ENCODE assay signal across 12 mouse cellular contexts in the genomic region with DNA sequence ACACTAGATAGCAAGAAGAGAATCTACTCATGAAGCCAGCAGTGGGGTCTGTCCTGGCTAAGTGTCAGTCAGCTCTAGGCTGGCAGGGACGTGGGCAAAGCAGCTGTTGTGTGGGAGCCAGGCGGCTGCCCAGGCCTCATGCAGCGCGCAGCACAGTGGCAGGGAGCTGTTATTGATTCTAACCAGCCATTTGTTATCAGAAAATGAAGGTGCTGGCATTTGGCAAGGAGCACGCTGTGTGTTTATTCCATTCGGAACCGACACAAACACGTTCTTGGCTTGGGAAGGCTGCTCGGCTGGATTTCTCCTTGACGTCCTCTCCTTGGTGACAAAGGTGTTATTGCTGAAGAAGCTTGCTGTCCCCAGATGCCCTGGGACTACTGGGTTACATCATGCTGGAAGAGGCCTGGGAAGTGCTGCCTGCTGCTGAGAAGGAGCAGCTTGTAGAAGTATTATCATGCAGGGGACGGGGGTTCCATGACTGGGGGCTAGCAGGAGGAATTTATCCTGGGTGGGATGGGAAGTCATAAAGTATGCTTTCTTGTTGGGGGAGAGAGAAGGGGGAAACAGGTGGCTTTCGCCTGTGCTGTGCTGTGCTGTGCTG.
DNase-seq lines count a peak whose midpoint lies in the region; ATAC-seq and TF ChIP-seq lines count a peak whose summit lies in the region.
"Had no signal": no experiment of that assay in that cellular context is flagged by ENCODE, and none has a peak within 500 bp of the region (broad histone marks: within the 10 kb centered on the region; RNA-seq: fewer than 3 reads in every experiment).

No protein-coding gene starts in this region.

- TF ChIP-seq EP300 in heart, adult 2 months (IDR thresholded peaks at IDR 0.05; ENCODE audit: insufficient read depth, low read depth, low read length): no peak

- H3K9me3 ChIP-seq in forebrain, embryonic 14.5 days (replicated peaks; ENCODE audit: control insufficient read depth, low read length): no peaks in the 10 kb centered on the region
- H3K9me3 ChIP-seq in forebrain, embryonic 12.5 days: no peaks in the 10 kb centered on the region
- H3K9me3 ChIP-seq: neural tube, embryonic 12.5 days had no signal

- WGBS in forebrain, embryonic 14.5 days: 49% methylated on average over 12 of the region's 12 CpGs
- 72% methylated on average over 12 of the region's 12 CpGs for WGBS in forebrain, embryonic 12.5 days
- WGBS in heart, adult 2 months: 46% methylated on average over 12 of the region's 12 CpGs

- H3K36me3 ChIP-seq in forebrain, embryonic 14.5 days (ENCODE audit: control insufficient read depth, insufficient read depth, low read length): no peaks in the 10 kb centered on the region
- no peaks in the 10 kb centered on the region for H3K36me3 ChIP-seq in forebrain, embryonic 12.5 days (replicated peaks)
- H3K36me3 ChIP-seq in heart, adult 2 months (ENCODE audit: control insufficient read depth, insufficient read depth, low read length): no peaks in the 10 kb centered on the region
- H3K36me3 ChIP-seq: limb, embryonic 12.5 days; neural tube, embryonic 12.5 days had no signal

- H3K27me3 ChIP-seq in forebrain, embryonic 14.5 days (replicated peaks; ENCODE audit: control insufficient read depth, insufficient read depth, low read length): no peaks in the 10 kb centered on the region
- no peaks in the 10 kb centered on the region for H3K27me3 ChIP-seq in forebrain, embryonic 12.5 days
- no peaks in the 10 kb centered on the region for H3K27me3 ChIP-seq in heart, adult 2 months (ENCODE audit: control insufficient read depth, insufficient read depth, low read length)
- H3K27me3 ChIP-seq: neural tube, embryonic 12.5 days had no signal

- no peak for ATAC-seq in forebrain, embryonic 14.5 days
- ATAC-seq in forebrain, embryonic 12.5 days (ENCODE audit: low FRiP score): no peak

- no peak overlapping the region for H3K9ac ChIP-seq in forebrain, embryonic 14.5 days (ENCODE audit: low read length)
- no peak overlapping the region for H3K9ac ChIP-seq in forebrain, embryonic 12.5 days
- no peak overlapping the region for H3K9ac ChIP-seq in heart, adult 2 months (ENCODE audit: low read depth, low read length)
- H3K9ac ChIP-seq: limb, embryonic 12.5 days; neural tube, embryonic 12.5 days had no signal

- intact Hi-C loops in left cerebral cortex, postnatal 4 days (cut with DNase I): no loop called here
- intact Hi-C loops in heart, adult 2 months (cut with DNase I): no loop called here

- no peak overlapping the region for H3K4me2 ChIP-seq in forebrain, embryonic 14.5 days (ENCODE audit: low read length)
- H3K4me2 ChIP-seq in forebrain, embryonic 12.5 days: no peak overlapping the region
- H3K4me2 ChIP-seq: limb, embryonic 12.5 days; neural tube, embryonic 12.5 days had no signal

- no peaks in the 10 kb centered on the region for H3K79me2 ChIP-seq in heart, adult 2 months (replicated peaks; ENCODE audit: control insufficient read depth, insufficient read depth, low read length)

- no peaks in the 10 kb centered on the region for H3K4me1 ChIP-seq in forebrain, embryonic 14.5 days (ENCODE audit: control insufficient read depth, insufficient read depth, low read length)
- H3K4me1 ChIP-seq in forebrain, embryonic 12.5 days: no peaks in the 10 kb centered on the region
- no peaks in the 10 kb centered on the region for H3K4me1 ChIP-seq in heart, adult 2 months (ENCODE audit: control insufficient read depth, insufficient read depth, low read length)
- H3K4me1 ChIP-seq: limb, embryonic 12.5 days had no signal

- no peak for TF ChIP-seq CTCF in brain, embryonic 14.5 days (IDR thresholded peaks at IDR 0.05; ENCODE audit: borderline replicate concordance, extremely low read depth, insufficient read depth, insufficient read length)
- no peak for TF ChIP-seq CTCF in heart, adult 2 months (IDR thresholded peaks at IDR 0.05)

- peak; percentile 17 for DNase-seq in forebrain, embryonic 14.5 days (ENCODE audit: low spot score)
- peak; percentile 50 for DNase-seq in brain, embryonic 14.5 days (ENCODE audit: low read depth)
- DNase-seq in layer of hippocampus, adult 9-10 months (ENCODE audit: low spot score): peak; percentile 32
- DNase-seq in left cerebral cortex, postnatal 4 days: peak; percentile 44
- no peak for DNase-seq in adrenal gland, postnatal 4 days (ENCODE audit: low spot score in 2 of 2)
- DNase-seq in heart, adult 2 months: no peak
- DNase-seq in cerebellum, adult 11 months: no peak
- DNase-seq: adrenal gland, postnatal 25 days; cerebellum, postnatal 25 days had no signal

- H3K4me3 ChIP-seq in forebrain, embryonic 14.5 days (ENCODE audit: low read depth, low read length): no peak overlapping the region
- no peak overlapping the region for H3K4me3 ChIP-seq in forebrain, embryonic 12.5 days (replicated peaks)
- H3K4me3 ChIP-seq in heart, adult 2 months: no peak overlapping the region
- H3K4me3 ChIP-seq: limb, embryonic 12.5 days; neural tube, embryonic 12.5 days had no signal

- no peak overlapping the region for H3K27ac ChIP-seq in forebrain, embryonic 14.5 days (ENCODE audit: low read depth, low read length)
- no peak overlapping the region for H3K27ac ChIP-seq in forebrain, embryonic 12.5 days
- no peak overlapping the region for H3K27ac ChIP-seq in heart, adult 2 months
- H3K27ac ChIP-seq: limb, embryonic 12.5 days; neural tube, embryonic 12.5 days had no signal

- TF ChIP-seq POLR2A in brain, embryonic 14.5 days (IDR thresholded peaks at IDR 0.05; ENCODE audit: borderline replicate concordance, extremely low read depth, insufficient read depth, insufficient read length, poor library complexity, severe bottlenecking): no peak
- no peak for TF ChIP-seq POLR2A in heart, adult 2 months (IDR thresholded peaks at IDR 0.05; ENCODE audit: insufficient read depth, low read depth, low read length)

Comparison
In these comparisons a context has a peak if more than half of its experiments do, and no peak if none do; other contexts are left out.
1. DNase-seq: peak in forebrain, embryonic 14.5 days (single experiment), brain, embryonic 14.5 days (single experiment), layer of hippocampus, adult 9-10 months (single experiment) and left cerebral cortex, postnatal 4 days (single experiment); none in adrenal gland, postnatal 4 days (0 of 2), heart, adult 2 months (0 of 2) and cerebellum, adult 11 months (single experiment).